Mouse (Mus musculus): ENCODE measurements at regions not wholly inside any gene's neighbourhood (a gene's known extent, or its start where the extent isn't known, plus 50 kb on each side); places are given as distances from the start of the nearest gene placed in this dataset.

DNA sequence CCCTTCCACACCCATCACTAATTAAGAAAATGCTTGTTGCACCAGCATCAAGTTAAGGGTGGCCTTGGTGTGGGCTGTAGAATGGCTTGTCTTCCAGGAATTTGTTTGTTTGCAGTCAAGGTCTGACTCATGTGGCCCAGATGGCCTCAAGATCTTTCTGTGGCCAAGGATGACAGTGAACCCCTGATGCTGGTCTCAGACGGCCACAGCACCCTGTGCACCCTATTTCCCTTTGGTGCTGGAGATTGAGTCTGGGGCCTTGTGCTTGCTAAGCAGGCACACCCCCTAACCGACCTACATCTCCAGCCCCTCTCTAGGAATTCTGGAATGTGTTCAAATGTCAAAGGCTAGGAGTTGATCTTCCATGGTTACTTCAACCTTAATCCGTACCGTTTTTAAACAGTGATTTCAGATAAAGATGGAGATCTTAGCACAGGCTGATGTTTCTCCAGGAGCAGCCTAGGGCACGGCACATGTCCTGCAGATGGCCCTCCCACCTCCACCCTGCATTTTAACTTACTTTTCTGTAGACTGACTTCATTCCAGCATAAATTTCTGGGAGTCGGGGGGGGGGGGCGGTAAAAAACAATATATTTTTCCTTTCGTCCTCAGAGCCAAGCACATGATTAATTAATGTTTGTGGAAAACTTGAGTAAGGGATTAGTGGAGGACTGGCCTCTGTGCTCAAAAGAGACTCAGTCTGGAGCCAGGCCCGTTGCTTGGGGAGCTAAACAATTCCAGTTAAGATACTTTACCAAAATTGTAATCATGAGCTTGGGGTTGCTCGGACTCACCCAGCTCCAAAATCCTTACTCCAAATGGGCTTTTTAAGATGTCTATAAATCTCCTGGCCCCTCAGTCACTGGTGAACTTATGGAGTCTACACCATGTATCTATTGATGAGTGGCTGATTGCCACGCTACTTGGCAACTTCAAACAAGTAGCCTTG is 95.0 kb upstream of the Supt20 start:
- no peak for DNase-seq (ENCODE audit: low read depth, low spot score)

DNA sequence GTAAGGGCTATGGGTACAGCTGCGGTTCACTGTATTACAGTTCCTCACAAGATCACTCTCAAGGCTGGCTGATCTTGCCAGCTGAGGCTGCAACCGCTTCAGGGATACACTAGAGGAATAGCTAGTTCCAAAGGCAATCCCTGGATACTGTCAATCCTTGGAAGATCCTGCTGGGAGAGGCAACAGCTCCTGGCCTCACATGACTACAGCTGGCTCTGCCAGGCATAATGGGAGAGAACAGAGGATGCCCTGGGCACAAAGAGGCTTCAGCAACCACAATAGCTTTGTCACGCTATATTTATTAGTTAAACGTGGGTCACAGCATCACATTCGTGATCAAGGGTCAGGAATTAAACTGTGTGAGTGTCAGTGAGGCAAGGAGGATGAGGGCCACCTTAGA is 94.3 kb upstream of the Supt20 start:
- no peak for DNase-seq (ENCODE audit: low read depth, low spot score)

- no peak for DNase-seq (ENCODE audit: low read depth, low spot score)
These were observed 87.8 kb upstream of the Supt20 start for GRCm38 (mm10) chr3:54604705-54605379.

DNA sequence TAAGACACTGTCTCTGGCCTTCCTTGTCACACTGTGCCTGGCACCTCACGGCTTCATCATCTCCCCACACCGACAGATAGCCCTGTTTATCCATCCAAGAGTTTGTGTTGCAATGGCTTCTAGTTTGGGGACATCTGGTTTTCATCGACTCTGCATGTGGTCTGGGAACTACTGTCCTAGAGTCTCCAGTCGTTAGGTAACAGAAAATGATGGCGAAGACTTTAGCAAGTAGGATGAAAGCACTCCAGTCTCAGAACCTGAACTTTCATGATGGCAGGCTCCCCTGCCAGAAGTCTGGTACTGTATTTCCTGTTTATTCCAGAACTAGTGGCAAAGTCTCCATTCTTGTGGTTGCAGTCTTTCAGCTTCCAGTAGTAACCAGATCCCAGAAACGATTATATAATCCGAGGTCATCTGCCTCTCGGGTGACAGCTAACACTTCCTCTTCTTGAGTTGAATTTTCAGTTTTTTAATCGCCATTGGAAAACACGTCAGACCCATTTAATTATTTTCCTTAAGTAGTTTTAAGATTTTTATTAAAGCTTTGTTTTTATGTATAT is 81.1 kb upstream of the Supt20 start:
- no peak for DNase-seq (ENCODE audit: low read depth, low spot score)

DNA sequence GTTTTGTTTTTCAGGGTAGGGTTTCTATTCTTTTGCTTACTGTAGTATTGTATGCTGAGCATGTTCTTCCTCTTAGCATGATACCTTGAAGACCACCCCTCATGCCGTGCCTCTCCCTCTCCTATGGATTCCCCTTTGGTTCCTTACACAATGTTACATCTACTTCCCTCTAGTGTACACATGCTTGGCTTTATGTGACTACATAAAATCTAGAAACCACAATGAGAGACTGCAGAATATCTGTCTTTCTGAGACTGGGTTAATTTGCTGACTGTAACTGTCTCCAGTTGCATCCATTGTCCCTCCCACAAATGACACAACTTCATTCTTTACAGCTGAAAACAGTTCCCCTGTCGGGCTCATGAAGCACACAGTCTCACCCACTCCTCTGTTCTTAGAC is 78.8 kb upstream of the Supt20 start:
- no peak for DNase-seq (ENCODE audit: low read depth, low spot score)

DNA sequence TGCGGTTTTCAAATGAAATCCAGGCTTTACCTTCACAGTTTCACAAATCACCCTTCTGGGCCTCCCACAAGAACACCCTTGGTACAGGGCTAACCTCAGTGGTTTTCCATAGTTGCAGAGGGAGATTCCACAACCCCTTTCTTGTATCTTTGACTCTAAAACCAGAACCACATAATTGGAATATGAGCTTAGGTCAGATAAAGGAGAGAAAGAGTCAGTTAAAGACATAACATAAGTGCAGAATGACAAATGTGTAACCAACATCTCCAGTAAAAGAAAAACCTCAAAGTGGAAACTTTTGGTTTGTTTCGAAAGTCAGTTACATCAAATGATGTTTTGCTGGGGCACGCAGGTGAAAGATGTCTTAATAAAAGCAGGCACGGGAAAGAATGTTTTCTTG is 75.3 kb upstream of the Supt20 start:
- DNase-seq (ENCODE audit: low read depth, low spot score): no peak

DNA sequence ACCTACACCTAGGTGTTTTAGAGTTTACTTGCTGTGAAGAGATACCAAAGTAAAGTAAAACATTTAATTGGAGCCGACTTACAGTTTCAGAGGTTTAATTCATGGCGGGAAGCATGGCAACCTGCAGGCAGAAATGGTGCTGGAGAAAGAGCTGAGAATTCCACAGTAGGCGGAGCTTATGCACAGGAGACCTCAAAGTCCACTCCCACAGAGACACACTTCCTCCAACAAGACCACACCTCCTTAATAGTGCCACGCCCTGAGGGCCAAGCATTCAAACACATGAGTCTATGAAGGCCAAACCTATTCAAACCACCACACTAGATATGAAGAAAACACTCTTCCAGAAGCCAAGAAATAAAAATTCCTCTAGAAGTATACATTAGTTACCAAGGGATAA is 74.3 kb upstream of the Supt20 start:
- no peak for DNase-seq (ENCODE audit: low read depth, low spot score)

- no peak for DNase-seq (ENCODE audit: low read depth, low spot score)
These were observed 62.4 kb upstream of the Supt20 start for GRCm38 (mm10) chr3:54630254-54630653.

DNA sequence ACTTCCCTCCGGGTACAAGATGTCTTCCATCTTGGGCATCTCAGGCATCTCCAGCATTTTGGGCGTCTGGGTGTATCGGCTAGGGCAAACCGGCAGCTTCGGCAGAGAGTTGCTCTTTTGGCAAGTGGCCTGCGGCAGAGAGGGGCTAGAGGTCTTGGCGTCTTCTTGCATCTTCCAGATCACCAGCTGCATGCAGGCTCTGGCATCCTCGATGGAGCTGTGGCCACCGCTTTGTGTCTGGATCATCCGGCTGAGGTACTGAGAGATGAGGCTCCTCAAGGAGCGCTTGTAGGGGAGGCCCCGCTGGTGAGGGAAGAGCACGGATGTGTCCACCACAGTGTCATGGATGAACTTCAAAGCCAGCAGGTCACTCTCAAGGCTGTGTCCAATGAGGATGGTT is 59.9 kb upstream of the Supt20 start:
- no peak for DNase-seq (ENCODE audit: low read depth, low spot score)

GRCm38 (mm10) chr3:54633446-54633845 is 59.2 kb upstream of the Supt20 start:
- DNase-seq (ENCODE audit: low read depth, low spot score): no peak

DNA sequence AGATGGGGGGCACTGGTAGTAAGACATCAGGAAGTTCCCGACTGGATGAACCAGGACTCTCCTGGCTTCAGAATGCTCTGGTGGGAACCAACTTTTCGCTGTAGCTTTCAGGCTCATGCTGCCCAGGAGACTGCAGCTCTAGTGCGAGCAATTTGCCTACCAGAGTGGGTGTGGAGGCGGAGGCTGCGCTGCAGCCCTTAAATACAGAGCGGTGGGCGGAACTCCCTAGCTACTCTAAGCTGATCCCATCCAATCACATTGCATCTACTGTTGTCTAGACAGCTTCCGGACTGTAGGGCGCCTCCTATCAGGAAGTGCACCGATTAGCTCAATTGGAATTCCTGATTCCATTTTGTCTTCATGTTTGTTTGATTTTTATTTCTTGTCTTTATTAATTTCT is 58.2 kb upstream of the Supt20 start:
- DNase-seq (ENCODE audit: low read depth, low spot score): no peak
